Mouse (Mus musculus) myocyte (in vitro differentiated cells): ENCODE measurements around the gene Oas1g. TPM values are rescaled to one million over a fixed set of nuclear protein-coding genes. Genes with fewer than 3 reads are reported as not detected.
"Not testable (repeated sequence)": the region's sequence is repeated elsewhere in the genome, so short reads cannot be mapped to it uniquely, and the experiment has no call there.

ENCODE experiments used
- H3K27me3 ChIP-seq: one replicate; pipeline ENCODE4 v1.6.1; 2011; ENCODE audit not compliant: control insufficient read depth, insufficient read depth, insufficient read length
- H3K36me3 ChIP-seq: one replicate; pipeline ENCODE4 v1.6.1; 2011; ENCODE audit not compliant: control insufficient read depth, insufficient read depth
- H3K4me2 ChIP-seq: one replicate; pipeline ENCODE4 v1.6.1; 2011; ENCODE audit warnings: low read depth, control low read depth
- H3K4me3 ChIP-seq: one replicate; pipeline ENCODE4 v1.5.1; 2011; ENCODE audit warnings: mild to moderate bottlenecking, control low read depth, moderate library complexity
- H3K79me2 ChIP-seq: one replicate; pipeline ENCODE4 v1.6.1; 2011; ENCODE audit not compliant: control insufficient read depth, insufficient read depth
- H3ac ChIP-seq: one replicate; pipeline ENCODE4 v1.6.1; 2011; ENCODE audit not compliant: control insufficient read depth, insufficient read length
- CEBPB ChIP-seq: IDR thresholded peaks from 2 replicates; pipeline ENCODE4 v1.6.1; 2011; ENCODE audit warnings: mild to moderate bottlenecking, moderate library complexity; ENCODE audit not compliant: poor library complexity, insufficient read depth, severe bottlenecking
- E2F4 ChIP-seq: IDR thresholded peaks from one replicate; pipeline ENCODE4 v1.6.1; 2011; ENCODE audit warnings: mild to moderate bottlenecking, control low read depth, moderate library complexity; ENCODE audit not compliant: insufficient read depth
- MAX ChIP-seq: IDR thresholded peaks from one replicate; pipeline ENCODE4 v1.6.1; 2011; ENCODE audit warnings: low read depth, mild to moderate bottlenecking, control low read depth
- MYOD1 ChIP-seq, 3 experiments: IDR thresholded peaks; one replicate each; pipeline ENCODE4 v1.6.1; 2011; ENCODE audit warnings: control low read depth in 2 of 3, low read depth in 2 of 3, mild to moderate bottlenecking in 2 of 3, moderate library complexity in 1 of 3; ENCODE audit not compliant: insufficient read length in 2 of 3, control insufficient read depth in 1 of 3
- MYOG ChIP-seq, 3 experiments: IDR thresholded peaks; one replicate each; pipeline ENCODE4 v1.6.1; 2011; ENCODE audit warnings: control low read depth in 2 of 3, low read depth in 2 of 3, mild to moderate bottlenecking in 2 of 3; ENCODE audit not compliant: insufficient read length in 2 of 3, control insufficient read depth in 1 of 3, insufficient read depth in 1 of 3
- POLR2A ChIP-seq: IDR thresholded peaks from one replicate; pipeline ENCODE4 v1.6.1; 2011; ENCODE audit warnings: low read depth, mild to moderate bottlenecking, control low read depth, moderate library complexity; ENCODE audit not compliant: insufficient read length
- POLR2AphosphoS2 ChIP-seq: IDR thresholded peaks from one replicate; pipeline ENCODE4 v1.6.1; 2011; ENCODE audit warnings: low read depth, control low read depth; ENCODE audit not compliant: insufficient read length
- REST ChIP-seq: IDR thresholded peaks from one replicate; pipeline ENCODE4 v1.6.1; 2011; ENCODE audit warnings: mild to moderate bottlenecking, control low read depth, moderate library complexity; ENCODE audit not compliant: insufficient read depth, insufficient read length
- SRF ChIP-seq: IDR thresholded peaks from one replicate; pipeline ENCODE4 v1.6.1; 2011; ENCODE audit warnings: low read depth; ENCODE audit not compliant: control insufficient read depth, insufficient read length
- TCF12 ChIP-seq: IDR thresholded peaks from one replicate; pipeline ENCODE4 v1.6.1; 2011; ENCODE audit warnings: mild to moderate bottlenecking, control low read depth; ENCODE audit not compliant: poor library complexity, insufficient read depth, severe bottlenecking
- TCF3 ChIP-seq: IDR thresholded peaks from one replicate; pipeline ENCODE4 v1.6.1; 2011; ENCODE audit warnings: low read depth, control low read depth; ENCODE audit not compliant: insufficient read length
- USF1 ChIP-seq: IDR thresholded peaks from one replicate; pipeline ENCODE4 v1.6.1; 2011; ENCODE audit warnings: low read depth, mild to moderate bottlenecking, control low read depth, moderate library complexity
- polyA plus RNA-seq: library from polyadenylated mRNA; unstranded; fragments of >200 nt; fragmentation: generic; extraction: Trizol; gene quantifications from one replicate; pipeline ENCODE4 v1.2.1, GENCODE M21; 2012; ENCODE audit warnings: missing spikeins

The Oas1g gene
- polyA plus RNA-seq, 1 experiment: not detected

DNA sequence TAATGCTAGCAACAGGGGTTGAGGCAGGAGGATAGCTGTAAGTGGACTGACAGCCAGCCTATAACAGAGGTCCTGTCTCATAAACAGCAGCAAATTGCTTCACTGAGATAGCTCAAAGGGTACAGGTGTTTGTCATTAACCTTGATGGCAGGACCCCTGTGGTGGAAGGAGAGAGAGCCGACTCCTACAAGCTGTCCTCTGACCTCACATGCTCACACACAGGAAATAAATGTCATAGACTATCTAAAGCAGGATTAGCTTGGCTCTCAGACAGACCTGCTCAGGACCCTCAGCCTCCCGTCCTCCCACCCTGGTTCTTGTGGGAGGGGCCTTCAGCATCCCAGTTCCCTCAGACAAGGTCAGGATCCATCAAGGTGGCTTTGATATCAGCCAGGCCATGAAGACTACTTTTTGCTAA is 4.8 kb upstream of the Oas1g start:
- Histone ChIP-seq H3K4me3 (no peak overlapping the region), H3K36me3 (no peaks in the 10 kb centered on the region), H3K4me2 (no peak overlapping the region), H3ac (no peak overlapping the region), H3K27me3 (no peaks in the 10 kb centered on the region), H3K79me2 (no peaks in the 10 kb centered on the region)
- TF ChIP-seq SRF (no peak), POLR2A (no peak), REST (no peak), POLR2AphosphoS2 (no peak), USF1 (no peak), MYOD1 (IDR thresholded peaks at IDR 0.05; ENCODE audit: control insufficient read depth in 1 of 3, insufficient read length in 2 of 3, low read depth in 2 of 3) (no peak), MYOG (IDR thresholded peaks at IDR 0.05; ENCODE audit: control insufficient read depth in 1 of 3, insufficient read depth in 1 of 3, insufficient read length in 2 of 3, low read depth in 2 of 3) (no peak), E2F4 (no peak), CEBPB (no peak), TCF3 (no peak), TCF12 (no peak), MAX (no peak)

DNA sequence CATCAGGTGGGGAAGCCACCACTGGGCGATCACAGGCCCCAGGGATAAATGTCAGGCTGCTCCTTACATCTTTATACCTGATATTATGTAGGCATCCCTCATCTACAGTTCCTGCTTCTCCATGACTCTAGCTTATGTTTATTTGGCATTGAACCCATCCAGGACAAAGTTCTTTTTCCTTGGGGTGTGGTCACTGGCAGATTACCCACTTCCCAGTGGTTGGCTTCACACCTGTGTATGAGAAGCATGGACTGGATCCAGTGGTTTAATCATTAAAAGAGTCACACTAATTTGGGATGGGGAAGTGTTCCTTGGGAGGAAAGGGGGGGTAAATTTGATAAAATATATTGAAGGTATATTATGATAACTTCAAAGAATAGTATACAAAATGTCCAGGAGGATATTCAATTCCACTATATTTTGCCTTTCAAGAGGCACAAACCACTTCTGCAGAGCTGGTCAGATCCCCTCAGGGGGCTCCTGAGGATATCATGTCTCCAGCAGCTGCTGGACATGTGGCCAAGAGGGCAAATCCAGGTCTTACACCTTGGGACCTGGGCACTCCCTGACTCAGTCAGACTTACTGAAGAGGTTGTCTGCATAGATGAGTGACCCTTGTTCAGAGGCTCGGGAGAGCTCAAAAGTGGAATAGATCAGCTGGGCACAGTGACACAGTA is 4.3 kb upstream of the Oas1g start:
- not testable (repeated sequence) for H3K79me2 ChIP-seq, H3ac ChIP-seq, H3K27me3 ChIP-seq, H3K4me2 ChIP-seq, H3K36me3 ChIP-seq, H3K4me3 ChIP-seq

DNA sequence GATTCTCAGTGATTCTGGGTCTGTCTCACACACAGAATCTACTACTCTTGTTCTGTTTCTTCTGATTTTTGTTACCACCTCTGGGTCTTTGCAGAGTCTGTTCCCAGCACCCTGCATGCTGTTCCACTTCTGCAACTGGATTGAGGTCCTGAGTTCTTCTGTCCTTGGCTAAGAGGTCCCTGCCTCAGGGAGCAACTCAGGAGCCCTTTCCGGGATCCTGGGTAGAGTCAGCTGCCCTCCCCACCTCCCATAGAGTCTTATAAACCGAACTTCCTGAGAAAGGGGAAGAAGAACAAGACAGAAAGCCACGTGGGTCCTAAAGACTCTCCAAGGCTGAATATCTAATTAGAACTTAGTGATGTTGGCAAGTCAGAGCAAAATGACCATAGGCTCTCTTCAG is 3.6 kb upstream of the Oas1g start:
- Histone ChIP-seq H3K4me2 (no peak overlapping the region), H3K27me3 (no peaks in the 10 kb centered on the region), H3K36me3 (no peaks in the 10 kb centered on the region), H3ac (no peak overlapping the region), H3K79me2 (no peaks in the 10 kb centered on the region), H3K4me3 (no peak overlapping the region)
- TF ChIP-seq SRF (no peak), POLR2AphosphoS2 (no peak), CEBPB (no peak), TCF3 (no peak), MAX (no peak), USF1 (no peak), TCF12 (no peak), REST (no peak), E2F4 (no peak), POLR2A (no peak), MYOD1 (IDR thresholded peaks at IDR 0.05; ENCODE audit: control insufficient read depth in 1 of 3, insufficient read length in 2 of 3, low read depth in 2 of 3) (no peak), MYOG (IDR thresholded peaks at IDR 0.05; ENCODE audit: control insufficient read depth in 1 of 3, insufficient read depth in 1 of 3, insufficient read length in 2 of 3, low read depth in 2 of 3) (no peak)

DNA sequence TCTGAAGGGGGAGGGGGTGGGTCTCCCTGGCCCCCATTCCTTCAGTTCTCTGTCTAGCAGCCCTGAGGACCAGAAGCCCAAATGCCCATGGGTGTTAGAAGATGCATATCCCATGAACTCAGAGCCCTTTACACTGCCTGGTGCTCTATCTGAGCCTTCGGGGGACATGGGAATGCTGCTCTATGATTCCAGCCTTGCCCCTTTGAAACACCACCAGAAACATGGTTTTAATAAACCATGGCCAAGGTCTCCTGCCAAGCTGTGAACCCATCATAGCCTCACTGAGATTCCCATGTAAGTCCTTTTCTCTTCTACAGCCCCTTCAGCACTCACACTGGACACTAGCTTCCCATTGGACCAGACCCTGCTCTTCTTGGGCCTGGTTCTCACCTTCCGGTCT is 2.6 kb upstream of the Oas1g start:
- Histone ChIP-seq H3K27me3 (no peaks in the 10 kb centered on the region), H3ac (no peak overlapping the region), H3K36me3 (no peaks in the 10 kb centered on the region), H3K4me3 (no peak overlapping the region), H3K4me2 (no peak overlapping the region), H3K79me2 (no peaks in the 10 kb centered on the region)
- no peak for TF ChIP-seq SRF
- no peak for TF ChIP-seq MYOG (IDR thresholded peaks at IDR 0.05; ENCODE audit: control insufficient read depth in 1 of 3, insufficient read depth in 1 of 3, insufficient read length in 2 of 3, low read depth in 2 of 3)
- no peak for TF ChIP-seq USF1
- TF ChIP-seq POLR2A: no peak
- TF ChIP-seq E2F4: no peak
- TF ChIP-seq REST: no peak
- no peak for TF ChIP-seq MAX
- no peak for TF ChIP-seq TCF12
- TF ChIP-seq CEBPB: no peak
- no peak for TF ChIP-seq TCF3
- TF ChIP-seq POLR2AphosphoS2: no peak
- no peak for TF ChIP-seq MYOD1 (IDR thresholded peaks at IDR 0.05; ENCODE audit: control insufficient read depth in 1 of 3, insufficient read length in 2 of 3, low read depth in 2 of 3)

DNA sequence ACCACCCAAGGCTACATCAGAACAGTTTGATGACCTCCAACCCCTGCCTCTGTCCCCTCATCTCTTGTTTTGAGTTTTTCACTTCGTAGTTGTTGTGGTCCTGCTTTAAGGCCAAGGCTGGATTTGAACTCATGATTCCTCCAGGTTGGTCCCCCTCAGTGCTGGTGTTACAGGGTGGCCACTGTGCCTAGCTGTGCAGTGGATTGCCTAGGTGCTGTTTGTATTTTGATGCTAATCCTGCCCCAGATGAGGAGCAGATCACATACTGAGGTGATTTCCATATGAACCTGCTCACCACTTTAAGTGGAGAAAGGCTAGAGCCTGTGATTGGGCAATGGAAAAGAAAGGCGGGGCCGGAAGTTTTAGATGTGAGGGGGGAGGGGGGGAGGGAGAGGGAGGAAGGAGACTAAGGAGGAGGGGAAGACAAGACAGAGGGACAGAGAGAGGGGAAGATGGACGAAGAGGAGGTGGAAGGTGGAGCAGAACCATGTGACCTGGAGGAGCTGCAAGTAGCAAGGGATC is 942 bp upstream of the Oas1g start:
- not testable (repeated sequence) for H3K36me3 ChIP-seq, H3ac ChIP-seq, H3K4me2 ChIP-seq, H3K79me2 ChIP-seq, H3K27me3 ChIP-seq, H3K4me3 ChIP-seq
